Mouse (Mus musculus): ENCODE measurements around the gene Kri1. TPM values are rescaled to one million over a fixed set of nuclear protein-coding genes. Genes with fewer than 3 reads are reported as not detected.
"Not testable (repeated sequence)": the region's sequence is repeated elsewhere in the genome, so short reads cannot be mapped to it uniquely, and the experiment has no call there.

Kri1 gene
- total and polyA plus RNA-seq, 2 experiments from 2014 or later: 10.9 to 15.3 TPM

DNA sequence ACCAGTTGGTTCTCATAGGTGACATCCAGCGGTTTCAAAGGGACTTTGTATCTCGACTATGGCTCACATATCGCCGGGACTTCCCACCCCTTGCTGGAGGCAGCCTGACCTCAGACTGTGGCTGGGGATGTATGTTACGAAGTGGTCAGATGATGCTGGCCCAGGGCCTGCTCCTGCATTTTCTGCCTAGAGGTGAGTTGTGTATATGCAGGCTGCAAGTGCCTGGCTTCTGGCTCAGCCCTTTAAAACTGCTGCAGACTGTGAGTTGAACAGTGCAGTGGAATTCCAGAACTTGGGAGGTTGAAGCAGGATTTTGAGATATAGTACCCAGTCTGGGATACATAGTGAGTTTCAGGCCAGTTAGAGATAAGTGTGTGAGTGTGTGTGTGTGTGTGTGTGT is 20.9 kb downstream of the Kri1 start:
- no peaks in the 10 kb centered on the region for H3K27me3 ChIP-seq (ENCODE audit: insufficient read depth, low read length)
- 0 out of 2 replicates have a peak overlapping the region, but pooled peaks have one; percentile 13 for H3K9ac ChIP-seq (replicated peaks; ENCODE audit: low read length)
- peak overlapping the region; percentile 92; the same call in 1 of the 2 replicates for H3K4me2 ChIP-seq (ENCODE audit: low read depth, low read length)
- no peak for DNase-seq (ENCODE audit: low spot score)
- no peak for ATAC-seq
- TF ChIP-seq CTCF (IDR thresholded peaks at IDR 0.05; ENCODE audit: low read depth): no peak
- peaks cover 16% of the 10 kb centered on the region for H3K4me1 ChIP-seq (ENCODE audit: insufficient read depth, low read length)
- peaks cover 32% of the 10 kb centered on the region for H3K36me3 ChIP-seq (ENCODE audit: insufficient read depth, low read length)
- H3K27ac ChIP-seq: no peak overlapping the region
- WGBS: 82% methylated on average over 5 of the region's 5 CpGs
- no peaks in the 10 kb centered on the region for H3K9me3 ChIP-seq (ENCODE audit: low read length)
- H3K4me3 ChIP-seq (ENCODE audit: low read length): no peak overlapping the region

DNA sequence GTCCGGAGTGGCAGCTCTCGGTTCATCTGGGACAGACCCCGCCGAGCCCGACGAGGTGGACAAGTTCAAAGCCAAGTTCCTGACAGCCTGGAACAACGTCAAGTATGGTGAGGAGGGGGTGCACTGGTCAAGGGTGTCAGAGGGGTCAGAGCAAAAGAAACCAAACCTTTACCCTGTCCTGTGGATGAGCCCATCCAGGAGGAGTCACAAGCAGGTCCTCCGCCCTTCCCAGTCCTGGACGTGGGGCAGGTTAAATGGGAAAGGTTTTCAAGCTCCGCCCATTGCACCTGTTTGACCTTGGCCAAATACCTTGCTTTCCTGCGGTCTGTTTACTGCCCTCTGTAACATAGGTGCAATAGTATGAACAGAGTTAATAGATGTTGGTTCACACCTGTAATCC is 22.2 kb downstream of the Kri1 start:
- Histone ChIP-seq H3K27ac (peak overlapping the region; percentile 82), H3K4me2 (ENCODE audit: low read depth, low read length) (peak overlapping the region; percentile 92), H3K36me3 (ENCODE audit: insufficient read depth, low read length) (peaks cover 19% of the 10 kb centered on the region), H3K9me3 (ENCODE audit: low read length) (no peaks in the 10 kb centered on the region), H3K9ac (replicated peaks; ENCODE audit: low read length) (peak overlapping the region; percentile 92), H3K4me1 (ENCODE audit: insufficient read depth, low read length) (peaks cover 16% of the 10 kb centered on the region), H3K27me3 (ENCODE audit: insufficient read depth, low read length) (no peaks in the 10 kb centered on the region), H3K4me3 (ENCODE audit: low read length) (peak overlapping the region; percentile 98)
- DNase-seq (ENCODE audit: low spot score): no peak
- ATAC-seq: no peak
- no peak for TF ChIP-seq CTCF (IDR thresholded peaks at IDR 0.05; ENCODE audit: low read depth)
- WGBS: 5% methylated on average over 11 of the region's 11 CpGs

DNA sequence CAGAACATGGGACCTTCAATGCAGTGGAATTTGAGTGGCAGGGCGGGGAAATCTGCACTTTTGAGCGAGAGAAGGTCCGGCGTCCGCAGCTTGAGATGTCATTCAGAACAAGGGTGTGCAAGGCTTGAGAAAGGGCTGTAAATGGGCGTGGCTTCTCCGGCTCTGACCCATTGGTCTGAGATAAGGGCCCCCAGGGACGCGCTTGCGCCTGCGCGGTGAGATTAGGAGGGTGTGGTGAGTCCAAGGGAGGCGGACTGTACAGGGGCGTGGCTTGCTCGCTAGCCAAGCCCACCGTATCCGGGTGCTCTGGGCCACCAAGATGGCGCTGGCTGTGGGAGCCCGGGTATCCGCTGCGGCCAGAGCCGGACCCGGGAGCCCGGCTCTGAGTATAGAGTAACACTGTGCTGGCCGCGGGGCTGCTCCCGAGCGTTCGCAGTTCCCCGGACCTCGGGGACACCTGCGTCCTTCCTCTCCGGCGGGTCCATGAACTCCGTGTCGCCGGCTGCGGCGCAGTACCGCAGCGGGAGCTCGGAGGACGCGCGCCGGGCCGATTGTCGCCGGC is 22.7 kb downstream of the Kri1 start, which contains the start of gene Atg4d:
Gene Atg4d (plus strand): TSS at position 294 of the 562 bp plus-strand sequence.
- Histone ChIP-seq H3K4me2 (ENCODE audit: low read depth, low read length) (peak within 1 kb of the TSS; percentile 92), H3K9ac (replicated peaks; ENCODE audit: low read length) (peak within 1 kb of the TSS; percentile 92), H3K4me1 (ENCODE audit: insufficient read depth, low read length) (peaks cover 16% of the 10 kb centered on the region), H3K9me3 (ENCODE audit: low read length) (no peaks in the 10 kb centered on the region), H3K4me3 (ENCODE audit: low read length) (peak within 1 kb of the TSS; percentile 98), H3K36me3 (ENCODE audit: insufficient read depth, low read length) (peaks cover 14% of the 10 kb centered on the region), H3K27me3 (ENCODE audit: insufficient read depth, low read length) (no peaks in the 10 kb centered on the region), H3K27ac (peak within 1 kb of the TSS; percentile 82)
- peak; percentile 98 for ATAC-seq
- 1% methylated on average over 49 of the region's 49 CpGs for WGBS
- DNase-seq (ENCODE audit: low spot score): peak; percentile 99
- no peak for TF ChIP-seq CTCF (IDR thresholded peaks at IDR 0.05; ENCODE audit: low read depth)

DNA sequence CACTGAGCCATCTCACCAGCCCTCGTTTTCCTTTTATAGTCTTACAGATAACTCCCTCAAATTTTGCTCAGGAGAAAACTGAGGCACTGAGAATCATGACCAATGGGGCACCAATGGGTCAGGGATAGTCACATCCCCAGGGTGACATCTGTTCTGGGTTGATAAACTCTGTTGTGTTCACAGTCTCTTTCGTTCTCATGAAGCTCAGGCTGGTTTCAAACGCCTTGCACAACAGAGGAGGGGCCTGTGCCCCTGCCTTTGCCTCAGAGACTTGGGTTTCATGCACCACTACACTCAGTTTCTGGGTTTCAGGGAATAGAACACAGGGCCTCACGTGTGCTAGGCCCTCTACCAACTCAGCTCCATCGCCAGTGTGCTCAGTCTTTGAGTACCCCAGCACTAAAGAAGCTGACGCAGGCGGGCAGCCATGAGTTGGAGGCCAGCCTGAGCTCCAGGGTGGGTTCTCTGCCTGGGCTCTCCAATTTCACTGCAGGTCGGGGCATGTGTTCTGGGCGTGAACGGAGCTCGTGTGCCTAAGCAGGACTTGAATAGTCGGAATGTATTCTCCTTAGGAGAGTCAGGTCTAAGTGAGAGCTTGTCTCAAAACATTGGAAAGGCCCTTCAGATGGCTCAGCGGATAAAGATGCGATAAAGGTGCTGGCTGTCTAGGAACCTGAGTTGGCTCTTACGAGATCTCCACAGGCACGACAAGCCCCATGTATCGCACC is 23.3 kb downstream of the Kri1 start:
- peak overlapping the region; percentile 98 for H3K4me3 ChIP-seq (ENCODE audit: low read length)
- no peaks in the 10 kb centered on the region for H3K27me3 ChIP-seq (ENCODE audit: insufficient read depth, low read length)
- H3K36me3 ChIP-seq (ENCODE audit: insufficient read depth, low read length): peaks cover 14% of the 10 kb centered on the region
- TF ChIP-seq CTCF (IDR thresholded peaks at IDR 0.05; ENCODE audit: low read depth): no peak
- DNase-seq (ENCODE audit: low spot score) (no peak), ATAC-seq (peak; percentile 16)
- WGBS: 19% methylated on average over 17 of the region's 17 CpGs
- H3K4me2 ChIP-seq (ENCODE audit: low read depth, low read length): peak overlapping the region; percentile 92
- H3K9ac ChIP-seq (replicated peaks; ENCODE audit: low read length): peak overlapping the region; percentile 92
- peak overlapping the region; percentile 82 for H3K27ac ChIP-seq
- no peaks in the 10 kb centered on the region for H3K9me3 ChIP-seq (ENCODE audit: low read length)
- H3K4me1 ChIP-seq (ENCODE audit: insufficient read depth, low read length): peaks cover 16% of the 10 kb centered on the region

DNA sequence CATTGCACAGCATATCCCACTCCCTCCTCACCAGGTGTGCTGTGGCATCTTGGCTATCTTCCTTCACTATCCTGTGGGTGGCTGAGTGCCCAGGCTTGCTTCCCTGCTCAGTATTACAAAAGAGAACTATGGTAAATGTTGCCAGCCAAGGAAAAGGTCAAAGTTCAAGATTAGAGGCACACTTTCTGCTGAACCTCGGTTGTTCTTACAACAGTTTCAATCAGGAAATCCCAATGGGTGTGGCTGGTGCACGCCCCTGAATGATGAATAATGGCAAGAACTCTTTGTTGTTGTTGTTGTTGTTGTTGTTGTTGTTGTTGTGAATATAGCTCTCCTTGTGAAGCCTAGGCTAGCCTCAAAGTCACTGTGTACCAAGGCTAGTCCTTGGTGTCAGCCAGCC is 25.9 kb downstream of the Kri1 start:
- WGBS: 55% methylated on average over 2 of the region's 2 CpGs
- Histone ChIP-seq H3K4me1 (ENCODE audit: insufficient read depth, low read length) (peaks cover 16% of the 10 kb centered on the region), H3K27me3 (ENCODE audit: insufficient read depth, low read length) (no peaks in the 10 kb centered on the region), H3K9me3 (ENCODE audit: low read length) (no peaks in the 10 kb centered on the region), H3K36me3 (ENCODE audit: insufficient read depth, low read length) (no peaks in the 10 kb centered on the region), H3K4me2 (ENCODE audit: low read depth, low read length) (no peak overlapping the region), H3K4me3 (ENCODE audit: low read length) (no peak overlapping the region), H3K27ac (no peak overlapping the region), H3K9ac (replicated peaks; ENCODE audit: low read length) (no peak overlapping the region)
- TF ChIP-seq CTCF (IDR thresholded peaks at IDR 0.05; ENCODE audit: low read depth): no peak
- DNase-seq (ENCODE audit: low spot score): no peak
- ATAC-seq: no peak

DNA sequence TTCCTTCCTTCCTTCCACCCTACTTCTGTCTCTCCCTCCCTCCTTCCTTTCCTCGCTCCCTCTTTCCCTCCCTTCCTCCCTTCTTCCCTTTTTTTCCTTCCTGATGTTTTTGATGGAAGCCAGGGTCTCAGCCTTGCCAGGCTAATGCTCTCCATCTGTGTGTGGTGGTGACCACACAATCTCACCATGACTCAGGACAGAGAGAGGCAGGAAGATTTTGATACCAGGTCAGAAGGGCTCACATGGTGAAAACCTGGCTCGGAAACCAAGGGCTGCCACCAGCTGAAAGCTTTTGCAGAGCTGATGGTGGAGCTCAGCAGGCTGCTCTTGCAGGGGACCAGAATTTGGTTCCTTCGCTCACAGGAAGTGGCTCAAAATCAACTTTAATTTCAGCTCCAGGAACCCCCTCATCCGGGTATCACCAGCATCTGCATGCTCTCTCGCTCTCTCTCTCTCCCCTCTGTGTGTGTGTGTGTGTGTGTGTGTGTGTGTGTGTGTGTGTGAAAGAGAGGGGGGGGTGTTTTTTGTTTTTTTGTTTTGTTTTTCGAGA is 27.2 kb downstream of the Kri1 start:
- no peak overlapping the region for H3K27ac ChIP-seq
- no peaks in the 10 kb centered on the region for H3K27me3 ChIP-seq (ENCODE audit: insufficient read depth, low read length)
- H3K4me1 ChIP-seq (ENCODE audit: insufficient read depth, low read length): peaks cover 6% of the 10 kb centered on the region; the same call in 1 of the 2 replicates
- no peaks in the 10 kb centered on the region for H3K9me3 ChIP-seq (ENCODE audit: low read length)
- H3K4me3 ChIP-seq (ENCODE audit: low read length): no peak overlapping the region
- no peaks in the 10 kb centered on the region for H3K36me3 ChIP-seq (ENCODE audit: insufficient read depth, low read length)
- ATAC-seq: no peak
- 81% methylated on average over 6 of the region's 6 CpGs for WGBS
- H3K4me2 ChIP-seq (ENCODE audit: low read depth, low read length): no peak overlapping the region
- TF ChIP-seq CTCF (IDR thresholded peaks at IDR 0.05; ENCODE audit: low read depth): no peak
- no peak overlapping the region for H3K9ac ChIP-seq (replicated peaks; ENCODE audit: low read length)
- no peak for DNase-seq (ENCODE audit: low spot score)

DNA sequence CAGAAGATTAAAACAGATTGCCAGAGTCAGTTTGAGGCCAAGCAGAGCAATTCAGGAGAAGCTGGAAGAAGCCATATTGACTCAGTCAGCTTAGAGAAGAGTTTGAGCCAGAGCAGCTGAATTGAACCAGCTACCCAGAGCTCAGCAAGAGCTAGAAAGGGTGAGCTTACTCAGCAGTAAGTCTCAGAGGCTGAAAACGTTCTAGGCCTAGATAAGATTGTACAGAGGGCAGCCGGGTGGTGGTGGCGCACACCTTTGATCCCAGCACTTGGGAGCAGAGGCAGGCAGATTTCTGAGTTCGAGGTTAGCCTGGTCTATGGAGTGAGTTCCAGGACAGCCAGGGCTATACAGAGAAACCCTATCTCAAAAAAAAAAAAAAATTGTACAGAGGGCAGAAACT is 31.4 kb downstream of the Kri1 start:
- ATAC-seq; DNase-seq (ENCODE audit: low spot score); H3K9me3 ChIP-seq (ENCODE audit: low read length); H3K27ac ChIP-seq; H3K4me1 ChIP-seq (ENCODE audit: insufficient read depth, low read length); H3K9ac ChIP-seq (replicated peaks; ENCODE audit: low read length); H3K36me3 ChIP-seq (ENCODE audit: insufficient read depth, low read length); H3K4me2 ChIP-seq (ENCODE audit: low read depth, low read length); H3K27me3 ChIP-seq (ENCODE audit: insufficient read depth, low read length); H3K4me3 ChIP-seq (ENCODE audit: low read length): not testable (repeated sequence)
- WGBS: 84% methylated on average over 4 of the region's 4 CpGs
